Mouse (Mus musculus) natural killer cell, adult 2 months (primary cell): ENCODE data around the gene Rnaseh2a.

Experiments used
- DNase-seq, 2 experiments: peaks; one replicate each; pipeline ENCODE4 v3.0.0; 2022; ENCODE audit warnings: low spot score in 2 of 2

Rnaseh2a gene

DNA sequence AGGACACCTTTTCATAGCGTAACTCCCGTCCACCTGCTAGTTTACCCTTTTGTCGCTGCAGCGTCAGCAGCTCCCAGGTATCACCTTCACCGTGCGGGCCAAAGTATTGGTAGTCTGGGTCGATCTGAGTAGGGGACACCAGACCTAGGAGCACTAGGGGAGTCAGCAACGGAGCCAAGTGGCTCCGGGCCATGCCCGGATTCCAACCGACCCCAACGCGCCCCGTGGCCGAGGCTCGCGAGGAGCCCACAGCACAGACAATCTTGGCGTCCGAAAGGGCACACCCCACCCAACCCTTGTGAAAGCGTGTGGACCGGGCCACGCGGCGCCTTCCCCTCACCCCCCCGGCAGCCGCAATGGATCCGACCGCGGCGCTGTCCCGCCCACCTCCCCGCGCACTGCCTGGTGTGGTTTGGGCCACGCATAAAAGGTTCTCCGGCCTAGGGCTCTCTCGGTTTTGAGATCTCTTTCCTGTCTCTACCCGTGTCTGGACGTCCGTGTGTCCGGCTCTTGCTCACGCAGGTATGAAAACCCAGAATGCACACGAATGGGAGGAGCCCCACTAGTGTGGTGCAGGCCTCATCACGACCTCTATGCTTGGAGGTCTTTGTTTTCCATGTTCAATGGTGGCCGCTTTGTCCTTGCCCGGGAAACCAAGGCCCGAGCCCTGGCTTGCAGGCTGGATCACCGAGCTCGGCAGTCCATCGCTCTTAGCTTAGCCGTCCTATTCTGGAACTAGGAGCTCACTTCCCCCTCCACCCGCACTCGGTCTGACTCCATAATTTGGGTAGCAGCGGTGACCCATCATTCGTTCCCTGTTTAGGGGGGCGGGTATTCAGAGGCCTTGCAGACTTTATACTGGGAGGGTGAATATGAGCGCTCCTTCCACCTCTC, at the start of gene Rnaseh2a, which contains the start of the genes Gm49661 and Prdx2:
Gene Rnaseh2a, minus strand, starts transcription at position 527 of the 894 bp plus-strand sequence.
Gene Gm49661, minus strand, starts transcription at position 193 of the 894 bp plus-strand sequence.
Gene Prdx2, plus strand, starts transcription at position 347 of the 894 bp plus-strand sequence.
- DNase-seq: peak; percentile 35 to 37

GRCm38 (mm10) chr8:85017209-85017608, 47.6 kb upstream of the Rnaseh2a start:
- no peak for DNase-seq

- DNase-seq: no peak
Measured at GRCm38 (mm10) chr8:85016724-85017123, 47.2 kb upstream of the Rnaseh2a start.

DNA sequence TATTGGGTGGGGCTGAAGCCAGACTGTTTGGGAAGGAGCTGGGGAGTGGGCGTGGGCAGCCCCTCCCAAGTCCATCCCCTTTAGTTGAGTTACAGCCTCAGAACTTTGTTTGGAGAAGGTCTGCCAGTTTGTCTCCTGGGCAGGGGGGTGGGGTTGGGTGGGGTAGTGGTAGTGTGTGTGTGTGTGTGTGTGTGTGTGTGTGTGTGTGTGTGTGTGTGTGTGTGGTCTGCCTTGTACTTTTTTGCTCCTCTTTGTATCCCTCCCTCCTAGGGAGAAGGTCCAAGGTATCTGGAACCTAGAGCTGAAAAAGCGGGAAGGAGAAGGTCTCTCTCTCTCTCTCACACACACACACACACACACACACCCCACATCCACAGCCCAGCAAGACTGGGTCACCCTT, 44.9 kb upstream of the Rnaseh2a start, which contains the start of gene Best2:
Gene Best2, minus strand, starts transcription at position 101 of the 400 bp plus-strand sequence.
- no peak for DNase-seq

- DNase-seq: peak; percentile 56 to 71
Measured at GRCm38 (mm10) chr8:85013230-85013840, 43.8 kb upstream of the Rnaseh2a start.

- DNase-seq: no peak
Measured at GRCm38 (mm10) chr8:85011242-85011641, 41.7 kb upstream of the Rnaseh2a start.

DNA sequence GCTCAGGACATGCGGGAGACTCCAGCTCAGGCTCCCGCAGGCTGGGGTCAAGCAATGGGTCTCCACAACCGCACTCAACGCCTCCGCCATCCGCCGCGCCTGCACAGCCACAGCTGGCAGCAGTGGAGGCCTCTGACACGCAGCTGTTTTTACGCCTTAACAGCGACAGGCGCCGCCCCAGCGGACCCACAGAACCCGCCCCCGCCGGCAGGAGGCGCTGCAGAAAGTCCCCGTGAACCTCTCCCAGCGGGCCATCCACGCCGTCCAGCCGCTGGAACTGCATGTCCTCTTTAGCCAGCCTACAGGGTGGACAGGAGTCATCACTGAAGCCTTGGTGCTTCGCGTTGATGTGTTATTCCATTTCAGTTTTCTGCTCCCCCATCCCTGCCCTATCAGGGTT, 38.1 kb upstream of the Rnaseh2a start:
- peak; percentile 30 to 44 for DNase-seq

GRCm38 (mm10) chr8:84997649-84998295, 28.2 kb upstream of the Rnaseh2a start:
- DNase-seq: peak; percentile 82 to 92

- DNase-seq: no peak
Measured at GRCm38 (mm10) chr8:84996978-84997377, 27.4 kb upstream of the Rnaseh2a start.

DNA sequence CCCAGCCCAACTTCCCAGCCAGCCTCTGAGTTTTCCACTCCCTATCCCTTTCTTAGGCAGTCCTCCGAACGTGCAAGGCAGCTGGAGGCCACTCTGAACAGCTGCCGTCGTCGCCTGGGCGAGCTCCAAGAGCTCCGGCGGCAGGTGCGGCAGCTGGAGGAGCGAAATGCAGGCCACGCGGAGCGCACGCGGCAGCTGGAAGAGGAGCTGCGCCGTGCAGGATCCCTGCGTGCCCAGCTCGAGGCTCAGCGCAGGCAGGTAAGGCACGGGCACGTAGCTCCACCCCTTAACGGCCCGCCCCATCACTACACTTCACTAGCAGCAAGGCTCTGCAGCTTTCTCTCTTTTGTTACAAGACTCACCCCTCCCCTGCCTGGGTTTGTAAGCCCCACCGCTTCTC, 26.1 kb upstream of the Rnaseh2a start:
- DNase-seq: no peak

DNA sequence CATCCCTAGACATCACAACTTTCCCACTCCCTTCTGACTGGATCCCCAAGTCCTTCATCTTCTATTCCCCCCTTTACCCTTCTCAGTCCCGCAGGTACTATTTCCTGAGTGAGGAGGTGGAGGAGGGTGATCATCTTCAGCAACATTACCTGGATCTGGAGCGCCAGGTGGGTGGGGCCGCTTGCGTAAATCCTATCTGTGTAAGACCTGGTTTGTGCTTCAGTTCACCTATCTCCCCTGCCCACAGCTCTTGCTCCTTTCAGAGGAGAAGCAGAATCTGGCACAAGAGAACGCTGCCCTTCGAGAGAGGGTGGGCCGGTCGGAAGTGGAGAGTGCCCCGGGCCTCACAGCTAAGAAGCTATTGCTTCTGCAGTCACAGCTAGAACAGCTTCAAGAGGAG, 24.8 kb upstream of the Rnaseh2a start:
- no peak for DNase-seq

GRCm38 (mm10) chr8:84990836-84991235, 21.3 kb upstream of the Rnaseh2a start:
- DNase-seq: peak in 1 of 2 experiments; percentile 62

DNA sequence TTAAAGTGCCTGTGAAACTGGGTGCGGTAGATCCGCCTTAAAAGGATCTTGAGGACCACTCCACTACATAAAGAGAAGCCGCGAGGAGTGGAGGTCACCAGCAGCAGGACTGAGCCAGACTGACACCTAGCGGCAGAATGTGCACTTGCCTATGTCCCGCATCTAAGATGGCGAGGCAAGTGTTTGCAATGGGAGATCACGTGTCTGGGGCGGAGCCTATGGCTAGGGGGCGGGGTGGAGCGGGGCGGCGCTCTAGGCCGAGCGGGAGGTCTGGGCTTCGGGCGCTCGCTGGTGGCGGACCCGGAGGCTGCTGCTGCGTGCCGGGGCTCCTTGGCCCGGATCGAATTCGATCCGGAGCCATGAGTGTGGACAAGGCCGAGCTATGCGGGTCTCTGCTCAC, 20.8 kb upstream of the Rnaseh2a start, which contains the start of gene Hook2:
Gene Hook2, plus strand, starts transcription at position 255 of the 400 bp plus-strand sequence.
- DNase-seq: peak; percentile 98

DNA sequence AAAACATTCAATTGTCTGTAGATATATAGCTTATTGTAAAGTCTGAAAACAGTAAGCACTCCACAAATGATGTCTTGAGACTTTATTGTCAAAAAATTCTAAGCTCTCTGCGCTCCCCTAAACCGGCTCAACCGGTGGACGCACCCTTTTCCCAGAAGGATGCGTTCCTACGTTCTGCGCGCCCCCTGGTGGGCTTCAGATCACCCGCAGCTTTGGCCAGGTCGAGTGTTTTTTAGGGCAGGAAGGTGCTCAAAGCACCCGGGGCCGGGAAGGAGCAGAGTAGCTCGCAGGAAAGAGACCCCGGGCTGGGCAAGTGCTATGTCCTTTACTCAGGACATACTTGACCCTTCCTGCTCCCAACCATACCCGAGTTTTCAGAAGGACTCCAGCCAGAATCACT, 20.2 kb upstream of the Rnaseh2a start:
- peak; percentile 88 to 91 for DNase-seq

GRCm38 (mm10) chr8:84989311-84989731, 19.8 kb upstream of the Rnaseh2a start:
- DNase-seq: peak; percentile 35 to 37

DNA sequence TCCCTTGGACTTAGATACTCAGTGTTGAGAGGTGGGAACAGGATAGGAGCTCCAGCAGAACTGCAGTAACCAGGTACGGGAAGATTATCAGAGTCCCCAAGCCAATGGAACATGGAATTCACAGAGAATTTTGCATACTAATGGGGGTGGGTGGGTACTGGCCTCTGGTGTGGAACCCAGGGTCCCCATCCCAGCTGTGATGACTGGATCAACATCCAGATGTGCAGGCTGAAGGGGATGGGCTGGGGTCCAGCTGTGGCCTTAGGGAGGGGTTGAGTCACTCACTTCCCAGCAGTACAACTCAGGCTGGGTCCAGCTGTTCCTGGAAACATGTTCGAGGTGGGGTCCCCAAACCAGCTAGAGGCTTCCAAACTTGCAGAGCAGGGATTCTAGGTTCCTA, 18.3 kb upstream of the Rnaseh2a start:
- DNase-seq: no peak

DNA sequence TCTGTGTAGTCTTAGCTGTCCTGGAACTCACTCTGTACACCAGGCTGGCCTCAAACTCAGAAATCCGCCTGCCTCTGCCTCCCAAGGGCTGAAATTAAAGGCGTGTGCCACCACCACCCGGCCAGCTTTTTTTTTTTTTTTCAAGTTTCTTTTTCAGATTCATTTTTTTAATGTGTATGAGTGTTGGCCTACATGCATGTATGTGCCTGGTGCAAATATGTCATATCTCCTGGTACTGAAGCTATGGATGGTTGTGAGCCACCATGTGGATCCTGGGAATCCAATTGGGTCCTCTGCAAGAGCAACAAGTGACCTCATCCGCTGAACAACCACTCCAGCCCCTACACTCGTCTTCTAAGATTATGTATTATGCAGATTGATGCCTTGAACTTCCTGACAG, 17.8 kb upstream of the Rnaseh2a start:
- no peak for DNase-seq

- DNase-seq: no peak
Measured at GRCm38 (mm10) chr8:84986379-84986945, 16.9 kb upstream of the Rnaseh2a start.

- DNase-seq: peak; percentile 95 to 96
Measured at GRCm38 (mm10) chr8:84985684-84986378, 16.3 kb upstream of the Rnaseh2a start.

GRCm38 (mm10) chr8:84985049-84985683, 15.6 kb upstream of the Rnaseh2a start:
- DNase-seq: no peak
